Mouse (Mus musculus) liver, postnatal 0 days (tissue): ENCODE measurements around the gene Kmt2a. TPM values are rescaled to one million over a fixed set of nuclear protein-coding genes. Genes with fewer than 3 reads are reported as not detected.

ENCODE experiments used
- ATAC-seq: fragments of 200-750 bp; cut with Nextera tagmentation; 2 replicates; pipeline ENCODE4 v1.8.0; 2017; ENCODE audit warnings: mild to moderate bottlenecking, moderate library complexity
- DNase-seq: peaks from one replicate; pipeline ENCODE4 v3.0.0-alpha.2; 2016
- H3K27ac ChIP-seq: fragments of 300-500 bp; sonication (generic); 2 replicates; pipeline ENCODE4 v1.5.1; 2014; ENCODE audit warnings: antibody characterized with exemption, moderate library complexity, mild to moderate bottlenecking, low read depth
- H3K27me3 ChIP-seq: fragments of 300-500 bp; sonication (generic); 2 replicates; pipeline ENCODE4 v1.6.1; 2014; ENCODE audit warnings: low read length, control low read depth, mixed read lengths; ENCODE audit not compliant: insufficient read depth
- H3K36me3 ChIP-seq: fragments of 300-500 bp; sonication (generic); replicated peaks from 2 replicates; pipeline ENCODE4 v1.6.1; 2014; ENCODE audit warnings: mild to moderate bottlenecking, control low read depth, low read length, moderate library complexity, mixed read lengths; ENCODE audit not compliant: insufficient read depth
- H3K4me1 ChIP-seq: fragments of 300-500 bp; sonication (generic); 2 replicates; pipeline ENCODE4 v1.6.1; 2014; ENCODE audit warnings: antibody characterized with exemption, mild to moderate bottlenecking, control low read depth; ENCODE audit not compliant: insufficient read depth
- H3K4me2 ChIP-seq: fragments of 300-500 bp; sonication (generic); 2 replicates; pipeline ENCODE4 v1.6.1; 2014; ENCODE audit warnings: low read depth, mild to moderate bottlenecking, low read length, moderate library complexity, mixed read lengths
- H3K4me3 ChIP-seq: fragments of 300-500 bp; sonication (generic); 2 replicates; pipeline ENCODE4 v1.5.1; 2014; ENCODE audit warnings: low read depth, low read length
- H3K9ac ChIP-seq: fragments of 300-500 bp; sonication (generic); replicated peaks from 2 replicates; pipeline ENCODE4 v1.6.1; 2014; ENCODE audit warnings: mild to moderate bottlenecking, moderate library complexity
- H3K9me3 ChIP-seq: fragments of 300-500 bp; sonication (generic); 2 replicates; pipeline ENCODE4 v1.6.1; 2016; ENCODE audit warnings: mild to moderate bottlenecking, control low read depth, low read length, mixed read lengths
- CTCF ChIP-seq: sonication (generic); IDR thresholded peaks from 2 replicates; pipeline ENCODE4 v1.5.1; 2016; ENCODE audit warnings: antibody characterized with exemption, low read depth
- EP300 ChIP-seq: IDR thresholded peaks from 2 replicates; pipeline ENCODE4 v1.6.1; 2016; ENCODE audit warnings: antibody characterized with exemption, low read depth, mild to moderate bottlenecking
- WGBS: fragments of 180-500 bp; shearing (Covaris S2); extraction: QIAGEN DNeasy Blood & Tissue Kit; methylation state at CpG from one replicate; pipeline ENCODE4 v1.1.7; 2014; ENCODE audit not compliant: insufficient replicate concordance; 5-methylcytosine and 5-hydroxymethylcytosine counted together
- polyA plus RNA-seq: library from polyadenylated mRNA; unstranded; fragments of >200 nt; fragmentation: Nextera tagmentation; extraction: Ambion mirVana; gene quantifications from 2 replicates; pipeline ENCODE4 v1.2.1, GENCODE M21; 2015

Kmt2a gene
- polyA plus RNA-seq, 1 experiment from 2014 or later, result 1.8 TPM

DNA sequence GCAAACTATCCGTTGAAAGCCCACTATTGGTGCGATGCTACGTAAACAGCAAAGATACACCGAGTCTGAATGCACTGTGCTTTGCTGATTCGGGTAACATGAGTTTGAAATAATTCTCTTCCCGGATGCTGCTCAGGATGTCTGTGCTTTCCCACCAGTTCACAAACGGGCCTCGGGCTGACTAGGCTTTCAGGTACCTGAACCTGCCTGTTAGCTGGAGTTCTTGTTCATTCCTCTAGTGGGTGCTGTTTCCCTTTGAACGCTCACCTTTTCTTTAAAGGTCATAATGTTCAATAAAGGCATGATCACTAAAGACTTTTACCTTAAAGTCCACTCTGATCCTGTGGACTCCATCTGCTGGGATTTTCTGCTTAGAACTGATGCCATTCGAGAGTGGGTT lies 39.9 kb downstream of the Kmt2a start:
- WGBS, result 82% methylated on average over 10 of the region's 10 CpGs
- no peak for DNase-seq
- ATAC-seq, result no peak
- TF ChIP-seq CTCF (peak; percentile 72), EP300 (no peak)
- H3K27ac ChIP-seq, result no peak overlapping the region
- no peak overlapping the region for H3K9ac ChIP-seq
- no peaks in the 10 kb centered on the region for H3K9me3 ChIP-seq
- peaks cover 66% of the 10 kb centered on the region for H3K36me3 ChIP-seq
- H3K4me1 ChIP-seq, result no peaks in the 10 kb centered on the region
- no peaks in the 10 kb centered on the region for H3K27me3 ChIP-seq
- no peak overlapping the region for H3K4me3 ChIP-seq
- no peak overlapping the region for H3K4me2 ChIP-seq

DNA sequence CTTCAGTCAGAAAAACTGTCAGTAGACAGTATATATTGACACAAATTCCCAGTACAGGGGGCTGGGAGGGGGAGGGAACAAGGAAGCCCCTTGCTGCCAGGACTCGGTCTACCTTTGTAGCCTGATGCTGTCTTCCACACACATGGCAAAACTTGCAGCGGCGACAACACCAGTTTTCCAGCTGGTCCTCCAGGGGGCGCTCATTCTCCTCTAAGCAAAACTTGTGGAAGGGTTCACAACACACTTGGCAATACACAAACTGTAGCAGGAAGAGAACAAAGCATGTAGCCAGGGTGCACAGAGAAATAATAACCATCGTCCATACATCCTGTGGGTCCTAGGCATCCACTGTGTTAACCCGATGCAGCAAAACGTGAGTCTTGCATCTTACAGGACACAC lies 44.7 kb downstream of the Kmt2a start:
- Histone ChIP-seq H3K4me3 (no peak overlapping the region), H3K9ac (no peak overlapping the region), H3K27ac (no peak overlapping the region), H3K36me3 (peaks cover 57% of the 10 kb centered on the region), H3K9me3 (no peaks in the 10 kb centered on the region), H3K4me1 (no peaks in the 10 kb centered on the region), H3K4me2 (no peak overlapping the region), H3K27me3 (no peaks in the 10 kb centered on the region)
- peak; percentile 80 for DNase-seq
- WGBS, result 58% methylated on average over 7 of the region's 7 CpGs
- TF ChIP-seq EP300 (no peak), CTCF (peak; percentile 84)
- ATAC-seq, result peak; percentile 23; the same call in 1 of the 2 replicates

DNA sequence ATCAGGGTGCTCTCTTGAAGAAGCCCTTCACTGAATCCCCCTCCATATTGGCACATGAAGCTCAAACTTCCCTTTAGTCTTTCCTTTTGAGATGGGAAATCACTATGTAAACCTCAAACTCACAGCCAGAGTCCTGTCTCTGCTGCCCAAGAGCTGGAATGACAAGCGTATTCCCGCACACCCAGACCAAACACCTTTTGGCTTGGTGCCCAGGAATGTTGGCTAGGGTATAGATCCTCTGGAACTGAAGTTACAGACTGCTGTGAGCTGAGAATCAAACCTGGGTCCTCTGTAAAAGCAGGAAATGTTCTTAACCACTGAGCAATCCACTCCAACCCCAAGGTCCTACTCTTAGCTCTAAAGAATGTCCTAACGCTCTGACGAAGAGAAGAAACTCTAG lies 48.7 kb downstream of the Kmt2a start:
- no peaks in the 10 kb centered on the region for H3K4me1 ChIP-seq
- H3K4me3 ChIP-seq, result no peak overlapping the region
- H3K27ac ChIP-seq, result no peak overlapping the region
- TF ChIP-seq EP300 (no peak), CTCF (no peak)
- H3K4me2 ChIP-seq, result no peak overlapping the region
- H3K9ac ChIP-seq, result no peak overlapping the region
- no peaks in the 10 kb centered on the region for H3K27me3 ChIP-seq
- DNase-seq (peak; percentile 39), ATAC-seq (no peak)
- WGBS, result 76% methylated on average over 4 of the region's 4 CpGs
- peaks cover 72% of the 10 kb centered on the region for H3K36me3 ChIP-seq
- H3K9me3 ChIP-seq, result no peaks in the 10 kb centered on the region

DNA sequence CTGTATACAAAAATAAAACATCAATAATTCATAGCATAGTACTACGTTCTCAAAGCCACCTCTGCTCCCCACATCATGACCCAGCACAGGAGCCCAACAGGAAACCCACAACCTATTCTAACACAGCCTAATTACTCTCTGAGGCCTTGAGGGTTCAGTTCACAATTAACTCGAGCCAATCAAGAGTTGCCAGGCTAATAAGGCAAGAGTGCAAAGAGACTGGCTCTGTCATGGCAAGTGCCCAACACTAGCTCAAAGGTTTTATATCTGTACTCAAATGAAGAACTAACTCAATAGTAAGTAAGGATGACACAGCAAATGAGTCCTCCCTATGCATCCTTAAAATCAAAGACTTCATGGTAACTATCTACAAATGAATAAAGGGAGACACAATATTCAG lies 50.6 kb downstream of the Kmt2a start:
- no peak overlapping the region for H3K4me2 ChIP-seq
- H3K4me1 ChIP-seq, result no peaks in the 10 kb centered on the region
- no peaks in the 10 kb centered on the region for H3K27me3 ChIP-seq
- ATAC-seq (no peak), DNase-seq (no peak)
- H3K9ac ChIP-seq, result no peak overlapping the region
- H3K36me3 ChIP-seq, result peaks cover 76% of the 10 kb centered on the region
- 81% methylated on average over 2 of the region's 2 CpGs for WGBS
- H3K27ac ChIP-seq, result no peak overlapping the region
- TF ChIP-seq CTCF (no peak), EP300 (no peak)
- H3K9me3 ChIP-seq, result no peaks in the 10 kb centered on the region
- no peak overlapping the region for H3K4me3 ChIP-seq

DNA sequence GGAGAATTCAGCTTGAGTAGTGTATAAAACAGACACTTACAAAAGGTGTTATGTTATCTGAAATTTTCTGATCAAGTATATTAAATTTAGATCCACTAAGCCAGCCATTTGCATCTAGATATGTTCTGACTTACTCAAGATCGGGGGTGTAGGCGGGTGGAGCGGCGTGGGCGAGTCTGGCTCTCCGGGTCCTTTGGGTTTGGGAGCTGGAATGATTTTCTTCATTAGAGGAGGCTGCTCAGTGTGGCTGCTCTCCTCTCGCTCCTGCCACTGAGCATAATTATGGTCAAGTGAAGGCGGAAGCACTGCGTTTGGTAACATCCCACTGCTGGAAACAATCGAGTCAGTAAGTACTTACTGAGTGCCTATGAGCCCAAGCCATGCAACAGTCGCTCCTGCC lies 52.2 kb downstream of the Kmt2a start:
- ATAC-seq, result no peak
- Histone ChIP-seq H3K4me2 (no peak overlapping the region), H3K9ac (no peak overlapping the region), H3K36me3 (peaks cover 76% of the 10 kb centered on the region), H3K9me3 (no peaks in the 10 kb centered on the region), H3K27ac (no peak overlapping the region), H3K4me1 (no peaks in the 10 kb centered on the region), H3K4me3 (no peak overlapping the region), H3K27me3 (no peaks in the 10 kb centered on the region)
- no peak for DNase-seq
- TF ChIP-seq EP300, result no peak
- TF ChIP-seq CTCF, result no peak
- 94% methylated on average over 11 of the region's 11 CpGs for WGBS

DNA sequence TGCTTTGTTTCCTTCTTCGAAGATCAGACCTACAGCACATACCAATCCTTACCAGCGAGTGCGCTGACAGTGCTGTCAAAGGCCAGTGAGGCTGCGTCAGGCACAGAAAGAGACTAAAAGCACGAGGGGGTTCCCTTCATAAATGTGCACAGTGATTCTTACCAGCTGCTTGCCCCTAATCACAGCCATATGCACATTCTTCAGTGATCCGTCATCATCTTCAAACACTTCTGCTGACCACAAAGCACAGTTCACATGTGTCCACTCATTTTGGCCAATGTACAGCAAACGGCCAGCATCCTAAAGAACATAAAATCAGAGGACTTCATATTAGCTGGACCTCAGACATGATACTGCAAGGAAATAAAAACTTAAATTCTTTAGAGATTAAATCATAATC lies 54.4 kb downstream of the Kmt2a start:
- no peak overlapping the region for H3K4me3 ChIP-seq
- WGBS, result 88% methylated on average over 7 of the region's 7 CpGs
- TF ChIP-seq EP300, result no peak
- TF ChIP-seq CTCF, result no peak
- H3K36me3 ChIP-seq, result peaks cover 82% of the 10 kb centered on the region
- DNase-seq (no peak), ATAC-seq (no peak)
- no peaks in the 10 kb centered on the region for H3K27me3 ChIP-seq
- no peak overlapping the region for H3K27ac ChIP-seq
- H3K4me2 ChIP-seq, result no peak overlapping the region
- H3K9ac ChIP-seq, result no peak overlapping the region
- no peaks in the 10 kb centered on the region for H3K9me3 ChIP-seq
- H3K4me1 ChIP-seq, result no peaks in the 10 kb centered on the region
